Mouse (Mus musculus) heart, postnatal 0 days (tissue): Measurements from ENCODE around the gene Pou2f2.

Experiments
- CTCF ChIP-seq: IDR thresholded peaks from 2 replicates; pipeline ENCODE4 v1.5.1; 2016; ENCODE audit warnings: antibody characterized with exemption, control low read depth, low read depth
- EP300 ChIP-seq: IDR thresholded peaks from 2 replicates; pipeline ENCODE4 v1.6.1; 2016; ENCODE audit warnings: antibody characterized with exemption, low read depth

DNA sequence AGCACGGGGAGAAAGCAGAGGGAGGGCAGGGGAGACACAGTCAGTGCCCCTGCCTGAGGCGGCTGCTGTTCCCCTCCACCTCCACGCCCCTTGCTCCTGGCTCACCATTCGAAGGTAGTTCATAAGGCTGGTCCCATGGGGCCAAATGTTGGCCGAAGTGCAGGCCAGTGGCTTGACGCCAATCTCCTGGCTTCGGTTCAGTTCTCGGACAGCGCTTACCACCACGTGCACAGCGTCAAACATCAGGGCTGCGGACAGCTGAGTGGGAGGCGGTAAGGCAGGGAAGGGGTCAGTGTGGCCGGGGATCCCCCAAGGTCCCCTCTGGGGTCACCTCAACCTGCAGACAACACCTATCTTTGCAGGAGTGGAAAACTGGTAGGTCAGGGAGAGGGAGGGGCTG is 120.7 kb downstream of the Pou2f2 start:
- TF ChIP-seq CTCF = no peak
- TF ChIP-seq EP300 = no peak
